Mouse (Mus musculus) megakaryocyte, embryonic 14.5 days (primary cell): ENCODE data around the gene Nup107. TPM values are rescaled to one million over a fixed set of nuclear protein-coding genes. Genes with fewer than 3 reads are reported as not detected.
"Not testable (repeated sequence)": the region's sequence is repeated elsewhere in the genome, so short reads cannot be mapped to it uniquely, and the experiment has no call there.

Source experiments
- H3K27me3 ChIP-seq: replicated peaks from 2 replicates; pipeline ENCODE3; 2012; ENCODE audit warnings: inconsistent platforms
- H3K36me3 ChIP-seq: replicated peaks from 2 replicates; pipeline ENCODE3; 2012; ENCODE audit warnings: low read length, inconsistent platforms, mixed read lengths
- H3K4me1 ChIP-seq: 2 replicates; pipeline ENCODE4 v1.6.1; 2012; ENCODE audit warnings: inconsistent platforms
- H3K4me3 ChIP-seq: replicated peaks from 2 replicates; pipeline ENCODE3; 2012; ENCODE audit warnings: moderate library complexity, mild to moderate bottlenecking, inconsistent platforms
- H3K9me3 ChIP-seq: 2 replicates; pipeline ENCODE4 v1.6.1; 2012; ENCODE audit warnings: inconsistent platforms
- FLI1 ChIP-seq: IDR thresholded peaks from 2 replicates; pipeline ENCODE4 v1.6.1; 2012; ENCODE audit warnings: low read length, inconsistent platforms, mixed read lengths
- GATA1 ChIP-seq: IDR thresholded peaks from 3 replicates; pipeline ENCODE4 v1.6.1; 2012; ENCODE audit warnings: mixed read lengths, low read length, inconsistent platforms, borderline replicate concordance
- polyA plus RNA-seq: library from polyadenylated mRNA; stranded (reverse); fragments of >175 nt; gene quantifications from 2 replicates; pipeline ENCODE4 v1.2.3, GENCODE M21; 2012; ENCODE audit warnings: low replicate concordance; ENCODE audit not compliant: insufficient read depth

Nup107 gene
- polyA plus RNA-seq, 1 experiment: 10.8 TPM

DNA sequence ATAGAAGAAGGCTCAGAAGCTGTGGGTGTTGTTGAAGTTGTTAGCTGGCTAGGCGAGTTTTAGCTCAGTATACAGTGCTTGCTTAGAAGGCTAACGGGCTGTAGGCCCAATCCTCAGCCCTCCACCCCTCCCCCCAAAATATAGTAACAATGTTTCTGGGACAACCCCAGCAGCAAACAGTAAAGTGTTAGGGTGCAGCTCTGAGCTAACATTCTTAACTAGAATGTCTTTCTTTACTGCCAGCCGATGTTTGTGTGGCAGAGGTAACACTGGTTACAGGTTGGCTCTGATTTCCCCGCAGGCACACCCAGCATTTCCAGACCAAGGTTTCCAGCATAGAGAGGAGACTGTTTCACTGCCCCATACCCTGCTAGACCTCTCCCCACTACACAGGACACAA, 48.6 kb downstream of the Nup107 start:
- Histone ChIP-seq H3K4me1 (peaks cover 33% of the 10 kb centered on the region), H3K36me3 (peaks cover 61% of the 10 kb centered on the region), H3K9me3 (no peaks in the 10 kb centered on the region), H3K27me3 (no peaks in the 10 kb centered on the region), H3K4me3 (no peak overlapping the region)
- TF ChIP-seq GATA1 (no peak), FLI1 (no peak)

GRCm38 (mm10) chr10:117743182-117743581, 49.3 kb downstream of the Nup107 start:
- Histone ChIP-seq H3K4me3 (no peak overlapping the region), H3K36me3 (peaks cover 61% of the 10 kb centered on the region), H3K9me3 (no peaks in the 10 kb centered on the region), H3K4me1 (peaks cover 36% of the 10 kb centered on the region), H3K27me3 (no peaks in the 10 kb centered on the region)
- TF ChIP-seq FLI1: no peak
- no peak for TF ChIP-seq GATA1

GRCm38 (mm10) chr10:117742618-117743017, 49.9 kb downstream of the Nup107 start:
- Histone ChIP-seq H3K4me1 (peaks cover 33% of the 10 kb centered on the region), H3K4me3 (no peak overlapping the region), H3K9me3 (no peaks in the 10 kb centered on the region), H3K27me3 (no peaks in the 10 kb centered on the region), H3K36me3 (peaks cover 60% of the 10 kb centered on the region)
- no peak for TF ChIP-seq GATA1
- no peak for TF ChIP-seq FLI1

GRCm38 (mm10) chr10:117741698-117742475, 50.6 kb downstream of the Nup107 start:
- Histone ChIP-seq H3K9me3 (no peaks in the 10 kb centered on the region), H3K4me3 (no peak overlapping the region), H3K36me3 (peaks cover 65% of the 10 kb centered on the region), H3K4me1 (peaks cover 32% of the 10 kb centered on the region), H3K27me3 (no peaks in the 10 kb centered on the region)
- TF ChIP-seq FLI1: no peak
- TF ChIP-seq GATA1: no peak

DNA sequence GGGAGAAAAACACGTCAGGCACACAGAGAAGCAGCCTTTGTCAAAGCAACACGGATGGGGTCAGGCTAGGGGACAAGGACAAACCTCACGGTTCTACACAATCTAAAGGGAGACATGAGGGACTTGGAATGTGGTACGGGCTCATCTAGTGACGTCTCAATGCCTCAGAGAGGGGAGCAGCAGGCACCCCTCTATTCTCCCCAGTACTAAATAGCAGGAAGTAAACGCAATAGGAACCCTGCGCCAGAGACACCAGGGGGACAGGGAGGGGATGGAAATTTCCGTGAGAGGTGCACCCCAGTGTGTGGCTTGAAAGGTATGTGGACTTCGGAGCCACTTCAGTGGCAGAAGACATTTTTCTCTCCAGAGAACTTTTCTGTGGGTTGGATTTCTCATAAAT, 51.6 kb downstream of the Nup107 start:
- Histone ChIP-seq H3K4me3 (no peak overlapping the region), H3K9me3 (no peaks in the 10 kb centered on the region), H3K4me1 (peaks cover 32% of the 10 kb centered on the region), H3K27me3 (no peaks in the 10 kb centered on the region), H3K36me3 (peaks cover 73% of the 10 kb centered on the region)
- TF ChIP-seq FLI1 (no peak), GATA1 (no peak)

DNA sequence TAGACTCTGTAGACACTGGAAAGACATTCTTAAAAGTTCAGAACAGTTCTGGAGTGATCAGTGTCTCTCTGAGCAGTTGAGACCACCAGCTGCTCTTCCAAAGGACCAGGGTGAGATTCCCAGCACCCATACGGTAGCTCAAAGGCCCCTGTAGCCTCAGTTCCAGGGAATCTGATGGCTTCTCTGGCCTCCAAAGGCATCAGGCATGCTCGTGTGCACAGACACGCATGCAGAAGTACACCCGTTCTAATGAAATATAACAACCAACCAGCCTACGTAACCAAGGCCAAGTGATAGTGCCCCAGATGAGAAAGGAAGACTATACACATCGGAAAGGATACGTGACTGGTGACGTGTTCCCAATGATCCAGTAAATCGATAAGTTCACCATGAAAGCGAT, 52.3 kb downstream of the Nup107 start:
- TF ChIP-seq FLI1 (no peak), GATA1 (no peak)
- Histone ChIP-seq H3K36me3 (peaks cover 73% of the 10 kb centered on the region), H3K4me1 (peaks cover 28% of the 10 kb centered on the region), H3K27me3 (no peaks in the 10 kb centered on the region), H3K9me3 (no peaks in the 10 kb centered on the region), H3K4me3 (no peak overlapping the region)

- Histone ChIP-seq H3K4me1 (peaks cover 22% of the 10 kb centered on the region), H3K4me3 (no peak overlapping the region), H3K27me3 (no peaks in the 10 kb centered on the region), H3K36me3 (peaks cover 73% of the 10 kb centered on the region), H3K9me3 (no peaks in the 10 kb centered on the region)
- TF ChIP-seq FLI1 (no peak), GATA1 (no peak)
These were observed 52.9 kb downstream of the Nup107 start for GRCm38 (mm10) chr10:117739648-117739948.

DNA sequence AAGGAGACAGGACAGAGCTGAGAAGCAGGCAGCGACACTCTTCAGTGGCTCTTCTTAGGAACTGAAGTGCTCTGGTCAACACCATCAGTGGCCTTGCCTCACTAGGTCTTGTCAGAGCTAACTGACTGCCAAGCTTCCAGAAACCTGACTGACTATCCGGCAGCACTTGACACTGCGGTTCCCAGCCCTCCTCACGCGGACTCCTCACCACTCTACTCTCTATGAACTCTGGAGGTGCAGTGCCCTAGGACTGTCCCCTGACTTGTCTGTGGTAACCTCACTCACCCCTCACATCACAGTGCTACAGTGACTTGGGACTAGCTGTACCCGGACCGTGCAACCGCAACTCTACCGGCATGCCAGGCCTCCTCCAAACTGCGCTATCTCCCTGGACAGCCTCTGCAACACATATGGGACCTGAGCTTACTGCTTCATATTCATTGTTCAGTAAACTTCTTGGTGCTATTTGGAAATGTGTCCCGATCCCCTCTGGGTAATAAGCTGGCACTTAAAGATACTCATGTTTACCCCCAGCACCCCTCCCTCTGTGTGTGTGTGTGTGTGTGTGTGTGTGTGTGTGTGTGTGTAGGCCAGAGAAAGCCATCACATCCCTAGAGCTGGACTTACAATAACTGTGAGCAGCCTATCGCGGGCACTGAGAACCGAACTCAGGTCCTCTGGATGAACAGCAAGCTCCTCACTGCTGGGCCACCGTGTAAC, 53.4 kb downstream of the Nup107 start:
- Histone ChIP-seq H3K9me3 (no peaks in the 10 kb centered on the region), H3K4me3 (peak overlapping the region; percentile 14), H3K36me3 (peaks cover 71% of the 10 kb centered on the region), H3K4me1 (peaks cover 17% of the 10 kb centered on the region), H3K27me3 (no peaks in the 10 kb centered on the region)
- no peak for TF ChIP-seq FLI1
- no peak for TF ChIP-seq GATA1

GRCm38 (mm10) chr10:117738140-117738921, 54.2 kb downstream of the Nup107 start:
- no peak overlapping the region for H3K4me3 ChIP-seq
- no peak for TF ChIP-seq GATA1
- no peak for TF ChIP-seq FLI1
- peaks cover 13% of the 10 kb centered on the region for H3K4me1 ChIP-seq
- H3K9me3 ChIP-seq: no peaks in the 10 kb centered on the region
- H3K36me3 ChIP-seq: peaks cover 64% of the 10 kb centered on the region
- H3K27me3 ChIP-seq: no peaks in the 10 kb centered on the region

DNA sequence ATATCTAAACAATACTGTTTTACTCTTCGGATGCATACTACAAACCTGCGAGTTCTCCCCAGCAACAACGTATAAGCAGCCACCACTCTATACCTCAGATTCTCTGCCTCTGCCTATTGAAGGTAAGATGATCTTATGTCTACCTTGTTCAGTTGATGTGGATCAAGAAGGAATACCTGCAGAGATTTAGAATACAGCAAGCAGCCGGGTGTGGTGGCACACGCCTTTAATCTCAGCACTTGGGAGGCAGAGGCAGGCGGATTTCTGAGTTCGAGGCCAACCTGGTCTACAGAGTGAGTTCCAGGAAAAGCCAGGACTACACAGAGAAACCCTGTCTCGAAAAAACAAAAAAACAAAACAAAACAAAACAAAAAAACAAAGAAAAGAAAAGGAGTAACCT, 55.0 kb downstream of the Nup107 start:
- not testable (repeated sequence) for H3K9me3 ChIP-seq, H3K27me3 ChIP-seq, H3K4me3 ChIP-seq
- Histone ChIP-seq H3K4me1 (peaks cover 21% of the 10 kb centered on the region), H3K36me3 (peaks cover 61% of the 10 kb centered on the region)
